22 mouse cellular contexts compared by ENCODE assay signal in genomic region chr9:25539461-25539860, GRCm38 (mm10). TPM values are rescaled to one million over a fixed set of nuclear protein-coding genes. Genes with fewer than 3 reads are reported as not detected.
DNase-seq lines count a peak whose midpoint lies in the region; ATAC-seq lines count a peak whose summit lies in the region.
"Had no signal": no experiment of that assay in that cellular context is flagged by ENCODE, and none has a peak within 500 bp of the region (broad histone marks: within the 10 kb centered on the region; RNA-seq: fewer than 3 reads in every experiment).

No protein-coding gene starts in this region.

- no peak overlapping the region for H3K4me2 ChIP-seq in midbrain, embryonic 11.5 days
- no peak overlapping the region for H3K4me2 ChIP-seq in midbrain, embryonic 14.5 days (ENCODE audit: low read length)
- H3K4me2 ChIP-seq: forebrain, embryonic 13.5 days; heart, embryonic 11.5 days; heart, embryonic 15.5 days; hindbrain, embryonic 12.5 days had no signal

- H3K27me3 ChIP-seq in midbrain, embryonic 11.5 days (ENCODE audit: control insufficient read depth, insufficient read depth, low read length), result no peaks in the 10 kb centered on the region
- no peaks in the 10 kb centered on the region for H3K27me3 ChIP-seq in midbrain, embryonic 14.5 days (ENCODE audit: control insufficient read depth, insufficient read depth, low read length)
- H3K27me3 ChIP-seq: forebrain, embryonic 13.5 days; heart, embryonic 15.5 days; hindbrain, embryonic 12.5 days had no signal

- no peaks in the 10 kb centered on the region for H3K4me1 ChIP-seq in midbrain, embryonic 11.5 days (ENCODE audit: control insufficient read depth, insufficient read depth, low read length)
- no peaks in the 10 kb centered on the region for H3K4me1 ChIP-seq in midbrain, embryonic 14.5 days (ENCODE audit: control insufficient read depth, insufficient read depth, low read length)
- H3K4me1 ChIP-seq: forebrain, embryonic 13.5 days; hindbrain, embryonic 12.5 days had no signal

- no peak overlapping the region for H3K9ac ChIP-seq in midbrain, embryonic 11.5 days (ENCODE audit: low read length)
- no peak overlapping the region for H3K9ac ChIP-seq in midbrain, embryonic 14.5 days (replicated peaks; ENCODE audit: low read length)
- H3K9ac ChIP-seq: forebrain, embryonic 13.5 days; forebrain, postnatal 0 days; heart, embryonic 15.5 days; hindbrain, embryonic 12.5 days had no signal

- 93% methylated on average over 2 of the region's 2 CpGs for WGBS in midbrain, embryonic 11.5 days
- WGBS in midbrain, embryonic 14.5 days, result 96% methylated on average over 2 of the region's 2 CpGs

- H3K9me3 ChIP-seq in midbrain, embryonic 11.5 days (ENCODE audit: control insufficient read depth, low read length), result no peaks in the 10 kb centered on the region
- H3K9me3 ChIP-seq in midbrain, embryonic 14.5 days (ENCODE audit: control insufficient read depth, low read length), result no peaks in the 10 kb centered on the region
- H3K9me3 ChIP-seq: forebrain, embryonic 13.5 days; heart, embryonic 15.5 days; hindbrain, embryonic 12.5 days had no signal

- H3K36me3 ChIP-seq in midbrain, embryonic 11.5 days (ENCODE audit: control insufficient read depth, insufficient read depth, low read length), result no peaks in the 10 kb centered on the region
- H3K36me3 ChIP-seq in midbrain, embryonic 14.5 days (ENCODE audit: control insufficient read depth, insufficient read depth, low read length), result no peaks in the 10 kb centered on the region
- H3K36me3 ChIP-seq: heart, embryonic 15.5 days; hindbrain, embryonic 12.5 days had no signal

- no peak overlapping the region for H3K27ac ChIP-seq in midbrain, embryonic 11.5 days (ENCODE audit: low read depth, low read length)
- H3K27ac ChIP-seq in midbrain, embryonic 14.5 days (replicated peaks; ENCODE audit: low read depth, low read length), result no peak overlapping the region
- H3K27ac ChIP-seq: forebrain, embryonic 13.5 days; heart, adult 2 months; heart, embryonic 15.5 days; hindbrain, embryonic 12.5 days had no signal

- ATAC-seq in midbrain, embryonic 11.5 days (ENCODE audit: low FRiP score), result no peak
- ATAC-seq in midbrain, embryonic 14.5 days (ENCODE audit: low FRiP score, low TSS enrichment), result no peak
- ATAC-seq in hematopoietic stem cell, adult 5-6 weeks (replicated peaks in 1 of 2; ENCODE audit: insufficient read depth in 1 of 2, low FRiP score in 2 of 2, low TSS enrichment in 1 of 2, low read depth in 1 of 2, poor library complexity in 2 of 2, severe bottlenecking in 2 of 2), result peak; percentile 80
- ATAC-seq: forebrain, embryonic 13.5 days; forebrain, postnatal 0 days; hindbrain, embryonic 16.5 days; inflammation-experienced regulatory T-cells, adult 6 months had no signal

- intact Hi-C loops in heart, postnatal 36 days (cut with DNase I), result no loop called here

- H3K4me3 ChIP-seq in midbrain, embryonic 11.5 days (ENCODE audit: low read depth, low read length), result no peak overlapping the region
- H3K4me3 ChIP-seq in midbrain, embryonic 14.5 days (replicated peaks; ENCODE audit: low read depth, low read length), result no peak overlapping the region
- H3K4me3 ChIP-seq: forebrain, embryonic 13.5 days; heart, adult 2 months; heart, embryonic 15.5 days; hindbrain, embryonic 12.5 days had no signal

- peak; percentile 51 for DNase-seq in heart, adult 11 months
- DNase-seq in heart, postnatal 36 days, result no peak
- DNase-seq in midbrain, embryonic 11.5 days (ENCODE audit: low spot score, missing footprints), result peak; percentile 14
- no peak for DNase-seq in midbrain, embryonic 14.5 days
- no peak for DNase-seq in left cerebral cortex, adult 11 months (ENCODE audit: low spot score)
- DNase-seq in layer of hippocampus, postnatal 10 days (ENCODE audit: low spot score in 2 of 2), result no peak
- DNase-seq: adrenal gland, adult 8-10 months; adrenal gland, postnatal 36 days; cerebellum, adult 11 months; cerebellum, adult 8-10 months; cerebellum, postnatal 14 days; forebrain, postnatal 0 days; gastrocnemius, postnatal 25 days; heart, adult 2 months; heart, postnatal 14 days had no signal

RNA-seq across cellular contexts. Expression of gene Eepd1, which starts 58.1 kb away (rescaled TPM):
- 10 to 100 TPM; 16.2 to 21.0 TPM for total RNA-seq in heart, postnatal 36 days (2021)
- 5.5 and 7.8 TPM in 2 replicates for polyA plus RNA-seq in midbrain, embryonic 11.5 days (2014; fragmentation: Nextera tagmentation; extraction: Ambion mirVana)
- 6.4 and 6.9 TPM in 2 replicates for polyA plus RNA-seq in midbrain, embryonic 14.5 days (2014; fragmentation: Nextera tagmentation; extraction: Ambion mirVana)
- 10.7 and 12.8 TPM in 2 replicates for total RNA-seq in hematopoietic stem cell, adult 5-6 weeks (2017)
- 10 to 100 TPM; 13.2 to 15.0 TPM for total RNA-seq in layer of hippocampus, postnatal 10 days (2021)

Comparison
In these comparisons a context has a peak if more than half of its experiments do, and no peak if none do; other contexts are left out.
1. DNase-seq: peak in heart, adult 11 months (single experiment) and midbrain, embryonic 11.5 days (single experiment); none in heart, postnatal 36 days (0 of 2), midbrain, embryonic 14.5 days (single experiment), left cerebral cortex, adult 11 months (single experiment) and layer of hippocampus, postnatal 10 days (0 of 2).
2. ATAC-seq: peak in hematopoietic stem cell, adult 5-6 weeks (2 of 2); none in midbrain, embryonic 11.5 days (single experiment) and midbrain, embryonic 14.5 days (single experiment).